Mouse (Mus musculus): ENCODE data around the gene Lmntd1. TPM values are rescaled to one million over a fixed set of nuclear protein-coding genes. Genes with fewer than 3 reads are reported as not detected.

The Lmntd1 gene
- 0.21 TPM in 1 of 2 replicates, not detected in the other for polyA plus RNA-seq (2014; fragmentation: Nextera tagmentation; extraction: Ambion mirVana)

GRCm38 (mm10) chr6:145614219-145614618 lies at the start of gene Lmntd1:
TSS of gene Lmntd1 (minus strand) at chr6:145614319.
- Histone ChIP-seq H3K9ac (ENCODE audit: low read length) (no peak within 1 kb of the TSS), H3K4me2 (ENCODE audit: low read depth) (no peak within 1 kb of the TSS), H3K27ac (ENCODE audit: low read depth, low read length) (no peak within 1 kb of the TSS), H3K9me3 (ENCODE audit: control insufficient read depth, low read length) (no peaks in the 10 kb centered on the region), H3K4me1 (ENCODE audit: control insufficient read depth, insufficient read depth, low read length) (no peaks in the 10 kb centered on the region), H3K27me3 (ENCODE audit: control insufficient read depth, insufficient read depth, low read length) (no peaks in the 10 kb centered on the region), H3K36me3 (ENCODE audit: control insufficient read depth, insufficient read depth, low read length) (no peaks in the 10 kb centered on the region), H3K4me3 (ENCODE audit: low read depth, low read length) (no peak within 1 kb of the TSS)
- no peak for ATAC-seq (ENCODE audit: insufficient read depth, low FRiP score, low TSS enrichment)
- WGBS, result 83% methylated on average over 7 of the region's 7 CpGs
- DNase-seq (ENCODE audit: low spot score), result no peak

GRCm38 (mm10) chr6:145660943-145661342 lies 46.8 kb upstream of the Lmntd1 start:
- H3K9ac ChIP-seq (ENCODE audit: low read length), result no peak overlapping the region
- H3K4me2 ChIP-seq (ENCODE audit: low read depth), result no peak overlapping the region
- no peaks in the 10 kb centered on the region for H3K9me3 ChIP-seq (ENCODE audit: control insufficient read depth, low read length)
- DNase-seq (ENCODE audit: low spot score), result no peak
- no peak overlapping the region for H3K27ac ChIP-seq (ENCODE audit: low read depth, low read length)
- WGBS, result 78% methylated on average over 11 of the region's 11 CpGs
- no peaks in the 10 kb centered on the region for H3K4me1 ChIP-seq (ENCODE audit: control insufficient read depth, insufficient read depth, low read length)
- H3K27me3 ChIP-seq (ENCODE audit: control insufficient read depth, insufficient read depth, low read length), result no peaks in the 10 kb centered on the region
- no peaks in the 10 kb centered on the region for H3K36me3 ChIP-seq (ENCODE audit: control insufficient read depth, insufficient read depth, low read length)
- no peak overlapping the region for H3K4me3 ChIP-seq (ENCODE audit: low read depth, low read length)
- no peak for ATAC-seq (ENCODE audit: insufficient read depth, low FRiP score, low TSS enrichment)

DNA sequence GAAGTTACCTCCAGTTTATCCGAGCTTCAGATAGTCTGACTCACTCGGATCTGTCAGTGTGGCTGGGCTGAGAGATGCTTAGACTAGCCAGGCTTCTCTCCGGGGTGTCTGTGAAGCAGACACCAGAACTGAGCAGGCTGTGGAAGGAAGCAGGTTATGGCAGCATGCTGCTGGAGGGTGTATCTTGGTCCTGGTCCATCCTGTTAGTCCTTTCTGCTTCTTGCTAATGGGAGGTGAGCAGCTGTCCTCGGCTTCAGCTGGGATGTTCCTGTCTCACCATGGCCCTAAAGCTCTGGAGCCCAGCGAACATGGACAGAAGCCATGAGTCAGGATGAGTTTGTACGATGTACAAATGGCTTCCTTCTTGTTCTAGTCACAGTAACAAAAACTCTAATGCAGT lies 45.0 kb upstream of the Lmntd1 start:
- DNase-seq (ENCODE audit: low spot score) (no peak), ATAC-seq (ENCODE audit: insufficient read depth, low FRiP score, low TSS enrichment) (no peak)
- no peaks in the 10 kb centered on the region for H3K4me1 ChIP-seq (ENCODE audit: control insufficient read depth, insufficient read depth, low read length)

GRCm38 (mm10) chr6:145656740-145657591 lies 42.8 kb upstream of the Lmntd1 start:
- no peak for DNase-seq (ENCODE audit: low spot score)
- H3K9me3 ChIP-seq (ENCODE audit: control insufficient read depth, low read length), result no peaks in the 10 kb centered on the region
- H3K27me3 ChIP-seq (ENCODE audit: control insufficient read depth, insufficient read depth, low read length), result no peaks in the 10 kb centered on the region
- no peaks in the 10 kb centered on the region; the same call in 1 of the 2 replicates for H3K36me3 ChIP-seq (ENCODE audit: control insufficient read depth, insufficient read depth, low read length)
- H3K9ac ChIP-seq (ENCODE audit: low read length), result no peak overlapping the region
- ATAC-seq (ENCODE audit: insufficient read depth, low FRiP score, low TSS enrichment), result no peak
- no peak overlapping the region for H3K27ac ChIP-seq (ENCODE audit: low read depth, low read length)
- H3K4me2 ChIP-seq (ENCODE audit: low read depth), result no peak overlapping the region
- H3K4me1 ChIP-seq (ENCODE audit: control insufficient read depth, insufficient read depth, low read length), result no peaks in the 10 kb centered on the region
- H3K4me3 ChIP-seq (ENCODE audit: low read depth, low read length), result no peak overlapping the region
- WGBS, result 80% methylated on average over 15 of the region's 15 CpGs

More for the DNA sequence above, 45.0 kb upstream of the Lmntd1 start:
- Histone ChIP-seq H3K4me2 (ENCODE audit: low read depth) (no peak overlapping the region), H3K9me3 (ENCODE audit: control insufficient read depth, low read length) (no peaks in the 10 kb centered on the region), H3K4me3 (ENCODE audit: low read depth, low read length) (no peak overlapping the region), H3K9ac (ENCODE audit: low read length) (no peak overlapping the region), H3K27me3 (ENCODE audit: control insufficient read depth, insufficient read depth, low read length) (no peaks in the 10 kb centered on the region), H3K27ac (ENCODE audit: low read depth, low read length) (no peak overlapping the region), H3K36me3 (ENCODE audit: control insufficient read depth, insufficient read depth, low read length) (no peaks in the 10 kb centered on the region; the same call in 1 of the 2 replicates)
- 87% methylated on average over 6 of the region's 6 CpGs for WGBS

GRCm38 (mm10) chr6:145655678-145656077 lies 41.6 kb upstream of the Lmntd1 start:
- H3K4me1 ChIP-seq (ENCODE audit: control insufficient read depth, insufficient read depth, low read length), result no peaks in the 10 kb centered on the region
- no peaks in the 10 kb centered on the region for H3K27me3 ChIP-seq (ENCODE audit: control insufficient read depth, insufficient read depth, low read length)
- H3K4me2 ChIP-seq (ENCODE audit: low read depth), result no peak overlapping the region
- WGBS, result 88% methylated on average over 1 of the region's 1 CpGs
- no peak for ATAC-seq (ENCODE audit: insufficient read depth, low FRiP score, low TSS enrichment)
- no peak for DNase-seq (ENCODE audit: low spot score)
- H3K4me3 ChIP-seq (ENCODE audit: low read depth, low read length), result no peak overlapping the region
- H3K9ac ChIP-seq (ENCODE audit: low read length), result no peak overlapping the region
- H3K27ac ChIP-seq (ENCODE audit: low read depth, low read length), result no peak overlapping the region
- no peaks in the 10 kb centered on the region for H3K9me3 ChIP-seq (ENCODE audit: control insufficient read depth, low read length)
- no peaks in the 10 kb centered on the region; the same call in 1 of the 2 replicates for H3K36me3 ChIP-seq (ENCODE audit: control insufficient read depth, insufficient read depth, low read length)

DNA sequence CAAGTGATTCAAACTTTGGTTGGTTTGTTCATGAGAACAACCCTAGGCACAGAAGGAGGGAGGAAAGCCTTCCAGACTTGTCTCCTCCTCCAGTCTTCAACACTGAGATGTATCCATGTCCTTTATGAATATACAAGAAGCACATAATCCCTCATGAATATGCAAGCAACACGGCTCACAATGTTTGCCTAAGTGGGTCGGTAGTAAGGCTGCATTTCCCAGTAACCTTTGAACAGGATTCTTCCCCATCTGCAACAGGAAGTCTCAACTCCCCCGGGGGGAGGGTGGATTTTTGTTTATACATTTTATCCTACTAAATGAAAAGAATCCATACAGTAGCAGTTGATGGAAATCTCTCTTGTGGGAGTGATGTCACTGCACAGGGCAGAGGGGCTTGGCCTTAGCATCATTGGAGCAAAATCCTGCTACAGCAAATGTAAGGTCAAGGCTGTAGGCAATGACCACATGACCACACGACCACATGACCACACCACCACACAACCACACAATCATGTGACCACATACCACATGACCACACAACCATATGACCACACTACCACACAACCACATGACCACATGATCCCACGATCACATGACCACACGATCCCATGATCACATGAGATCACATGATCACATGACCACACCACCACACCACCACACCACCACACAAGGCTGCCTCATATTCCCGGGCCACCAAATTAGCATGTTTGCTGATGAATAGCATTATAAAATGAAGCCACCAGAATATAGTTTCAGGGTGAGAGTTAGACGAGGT lies 40.1 kb upstream of the Lmntd1 start:
- ATAC-seq (ENCODE audit: insufficient read depth, low FRiP score, low TSS enrichment) (no peak), DNase-seq (ENCODE audit: low spot score) (no peak)

DNA sequence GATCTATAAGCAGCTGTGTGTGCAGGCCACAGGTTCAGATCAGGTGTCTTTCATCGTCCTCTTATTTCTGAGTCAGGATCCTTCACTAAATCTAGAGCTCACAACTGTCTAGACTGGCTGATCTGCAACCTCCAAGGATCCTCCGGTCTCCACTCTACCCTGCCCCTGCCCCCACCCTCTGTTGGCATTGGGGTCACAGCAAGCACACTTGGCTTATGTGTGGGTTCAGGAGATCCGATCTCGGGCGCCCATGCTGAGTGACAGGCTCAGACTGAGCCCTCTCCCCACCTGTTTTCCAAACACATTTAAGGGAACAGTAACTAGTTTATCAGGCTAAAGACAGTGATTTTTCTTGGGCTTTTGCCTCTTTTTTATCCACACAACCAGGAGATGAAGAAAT lies 39.5 kb upstream of the Lmntd1 start:
- Histone ChIP-seq H3K36me3 (ENCODE audit: control insufficient read depth, insufficient read depth, low read length) (no peaks in the 10 kb centered on the region; the same call in 1 of the 2 replicates), H3K4me2 (ENCODE audit: low read depth) (no peak overlapping the region), H3K9ac (ENCODE audit: low read length) (no peak overlapping the region), H3K4me3 (ENCODE audit: low read depth, low read length) (no peak overlapping the region), H3K27me3 (ENCODE audit: control insufficient read depth, insufficient read depth, low read length) (no peaks in the 10 kb centered on the region), H3K27ac (ENCODE audit: low read depth, low read length) (no peak overlapping the region), H3K9me3 (ENCODE audit: control insufficient read depth, low read length) (no peaks in the 10 kb centered on the region), H3K4me1 (ENCODE audit: control insufficient read depth, insufficient read depth, low read length) (no peaks in the 10 kb centered on the region)
- 90% methylated on average over 5 of the region's 5 CpGs for WGBS
- ATAC-seq (ENCODE audit: insufficient read depth, low FRiP score, low TSS enrichment), result no peak
- DNase-seq (ENCODE audit: low spot score), result no peak

More for the DNA sequence above, 40.1 kb upstream of the Lmntd1 start:
- Histone ChIP-seq H3K9ac (ENCODE audit: low read length) (no peak overlapping the region), H3K27me3 (ENCODE audit: control insufficient read depth, insufficient read depth, low read length) (no peaks in the 10 kb centered on the region), H3K4me1 (ENCODE audit: control insufficient read depth, insufficient read depth, low read length) (no peaks in the 10 kb centered on the region), H3K4me2 (ENCODE audit: low read depth) (no peak overlapping the region), H3K9me3 (ENCODE audit: control insufficient read depth, low read length) (no peaks in the 10 kb centered on the region), H3K36me3 (ENCODE audit: control insufficient read depth, insufficient read depth, low read length) (no peaks in the 10 kb centered on the region; the same call in 1 of the 2 replicates), H3K27ac (ENCODE audit: low read depth, low read length) (no peak overlapping the region), H3K4me3 (ENCODE audit: low read depth, low read length) (no peak overlapping the region)
- WGBS, result 84% methylated on average over 8 of the region's 8 CpGs

DNA sequence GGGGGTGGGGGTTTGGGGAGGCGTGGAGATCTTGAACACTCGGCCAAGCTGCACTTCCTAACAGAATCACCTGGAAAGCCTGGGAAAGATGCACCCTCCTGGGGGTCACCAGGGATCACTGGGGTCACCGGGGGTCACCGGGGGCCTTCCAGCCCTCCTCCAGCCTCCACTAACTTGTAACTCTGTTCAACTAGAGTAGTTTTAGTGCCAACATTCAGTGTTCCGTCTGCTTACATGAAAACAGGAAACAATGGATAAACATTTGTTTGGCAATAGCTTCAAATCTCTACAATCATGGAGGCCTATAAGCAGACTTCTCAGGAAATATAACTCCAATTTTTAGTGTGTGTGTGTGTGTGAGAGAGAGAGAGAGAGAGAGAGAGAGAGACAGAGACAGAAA lies 38.9 kb upstream of the Lmntd1 start:
- Histone ChIP-seq H3K27me3 (ENCODE audit: control insufficient read depth, insufficient read depth, low read length) (no peaks in the 10 kb centered on the region), H3K27ac (ENCODE audit: low read depth, low read length) (no peak overlapping the region), H3K4me2 (ENCODE audit: low read depth) (no peak overlapping the region), H3K4me1 (ENCODE audit: control insufficient read depth, insufficient read depth, low read length) (no peaks in the 10 kb centered on the region), H3K4me3 (ENCODE audit: low read depth, low read length) (no peak overlapping the region), H3K9me3 (ENCODE audit: control insufficient read depth, low read length) (no peaks in the 10 kb centered on the region), H3K9ac (ENCODE audit: low read length) (no peak overlapping the region), H3K36me3 (ENCODE audit: control insufficient read depth, insufficient read depth, low read length) (no peaks in the 10 kb centered on the region; the same call in 1 of the 2 replicates)
- DNase-seq (ENCODE audit: low spot score) (no peak), ATAC-seq (ENCODE audit: insufficient read depth, low FRiP score, low TSS enrichment) (no peak)
- 78% methylated on average over 5 of the region's 5 CpGs for WGBS
